Mouse (Mus musculus): ENCODE results near the gene Vmn2r8. TPM values are rescaled to one million over a fixed set of nuclear protein-coding genes. Genes with fewer than 3 reads are reported as not detected.
"Not testable (repeated sequence)": the region's sequence is repeated elsewhere in the genome, so short reads cannot be mapped to it uniquely, and the experiment has no call there.

Gene Vmn2r8
- total and polyA plus RNA-seq, 3 experiments, result not detected

DNA sequence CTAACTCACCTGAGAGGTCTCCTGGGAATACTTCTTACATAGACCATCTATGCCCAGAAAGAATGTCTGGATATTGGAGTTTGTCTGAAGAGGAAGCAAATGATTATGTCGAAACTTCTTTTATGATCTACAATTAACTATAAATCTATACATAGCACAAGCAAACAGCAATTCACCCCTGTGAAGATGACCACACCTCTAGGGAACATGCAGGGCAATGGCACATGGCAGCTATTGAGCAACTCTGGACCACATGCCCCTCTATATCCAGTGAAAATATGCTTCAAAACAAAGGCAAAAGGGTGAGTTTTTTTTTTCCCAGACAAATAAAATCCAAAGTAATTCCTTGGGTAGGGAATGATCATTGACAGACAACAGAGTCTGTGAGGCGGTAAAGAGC, 48.6 kb downstream of the Vmn2r8 start:
- no peaks in the 10 kb centered on the region for H3K79me2 ChIP-seq (replicated peaks; ENCODE audit: control insufficient read depth, extremely low read depth, insufficient read depth, poor library complexity, severe bottlenecking)
- no peak overlapping the region for H3K27ac ChIP-seq (ENCODE audit: insufficient read depth, low read depth)
- in situ Hi-C loops (cut with MboI; ENCODE audit: low pct_ligation_motif_present, low pct_unique_long_range_greater_than_20kb, low sequenced_read_pairs) (no loop called here), dilution Hi-C loops (cut with MboI; ENCODE audit: extremely low pct_ligation_motif_present, extremely low pct_unique_long_range_greater_than_20kb, low sequenced_read_pairs) (no loop called here)
- H3K4me1 ChIP-seq (ENCODE audit: control insufficient read depth in 1 of 2, insufficient read depth in 2 of 2), result no peaks in the 10 kb centered on the region
- no peak overlapping the region for H3K9ac ChIP-seq (ENCODE audit: insufficient read depth, low read depth)
- no peak overlapping the region for H3K4me3 ChIP-seq (replicated peaks in 1 of 3; ENCODE audit: low read depth in 2 of 3, low read length in 2 of 3, poor library complexity in 1 of 3)
- H3K9me3 ChIP-seq (replicated peaks; ENCODE audit: low read length), result no peaks in the 10 kb centered on the region
- no peak for TF ChIP-seq MEF2A (IDR thresholded peaks at IDR 0.05; ENCODE audit: borderline replicate concordance, low read depth, low read length)
- TF ChIP-seq CHD1 (IDR thresholded peaks at IDR 0.05; ENCODE audit: low read depth, low read length), result no peak
- no peak for TF ChIP-seq GABPA (IDR thresholded peaks at IDR 0.05; ENCODE audit: insufficient replicate concordance, low read depth, low read length)
- no peak for TF ChIP-seq HCFC1 (IDR thresholded peaks at IDR 0.05; ENCODE audit: low read depth, low read length)
- no peak for TF ChIP-seq SIN3A (IDR thresholded peaks at IDR 0.05; ENCODE audit: low read length)
- TF ChIP-seq CTCF (conservative IDR thresholded peaks at IDR 0.05 in 1 of 2, IDR thresholded peaks at IDR 0.05 in 1 of 2; ENCODE audit: low read depth in 2 of 2, low read length in 2 of 2), result no peak
- no peak for TF ChIP-seq PAX5 (IDR thresholded peaks at IDR 0.05; ENCODE audit: low read length)
- no peak for TF ChIP-seq JUN (IDR thresholded peaks at IDR 0.05; ENCODE audit: insufficient read depth, low read depth, low read length)
- TF ChIP-seq MAZ (IDR thresholded peaks at IDR 0.05; ENCODE audit: low read depth, low read length), result no peak
- no peak for TF ChIP-seq BHLHE40 (IDR thresholded peaks at IDR 0.05; ENCODE audit: low read depth, low read length)
- TF ChIP-seq USF2 (conservative IDR thresholded peaks at IDR 0.05; ENCODE audit: low read depth, low read length), result no peak
- TF ChIP-seq USF1 (IDR thresholded peaks at IDR 0.05; ENCODE audit: low read depth, low read length), result no peak
- no peaks in the 10 kb centered on the region for H3K36me3 ChIP-seq (replicated peaks in 1 of 2; ENCODE audit: control insufficient read depth in 1 of 2, insufficient read depth in 1 of 2, low read length in 1 of 2)
- no peak overlapping the region for H3K4me2 ChIP-seq (ENCODE audit: insufficient read depth, low read depth, poor library complexity, severe bottlenecking)
- DNase-seq (ENCODE audit: extremely low read depth), result no peak
- H3K27me3 ChIP-seq (replicated peaks), result no peaks in the 10 kb centered on the region

DNA sequence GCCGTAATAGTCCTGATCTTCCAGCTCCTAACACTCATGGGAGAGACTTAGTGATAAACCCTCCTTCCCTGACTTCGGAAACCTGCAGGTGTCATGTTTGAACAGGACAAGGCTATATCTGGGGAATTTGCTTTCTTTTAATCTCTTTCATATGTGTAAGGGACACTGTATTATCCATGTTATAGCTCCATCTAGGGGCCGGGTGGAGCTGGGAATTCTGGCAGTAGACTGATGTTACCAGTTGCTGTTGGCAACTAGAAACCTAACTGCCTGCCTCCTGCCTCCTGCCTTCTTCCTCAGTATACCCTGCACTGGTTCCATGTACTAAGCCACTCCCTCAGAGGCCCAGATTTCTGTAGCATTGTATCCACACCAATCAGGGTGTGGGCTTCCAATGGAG, 50.3 kb downstream of the Vmn2r8 start:
- H3K27me3 ChIP-seq (replicated peaks), result no peaks in the 10 kb centered on the region
- DNase-seq (ENCODE audit: extremely low read depth), result peak; percentile 8
- H3K4me2 ChIP-seq (ENCODE audit: insufficient read depth, low read depth, poor library complexity, severe bottlenecking), result no peak overlapping the region
- H3K9me3 ChIP-seq (replicated peaks; ENCODE audit: low read length), result no peaks in the 10 kb centered on the region
- no peak overlapping the region for H3K27ac ChIP-seq (ENCODE audit: insufficient read depth, low read depth)
- dilution Hi-C loops (cut with MboI; ENCODE audit: extremely low pct_ligation_motif_present, extremely low pct_unique_long_range_greater_than_20kb, low sequenced_read_pairs) (no loop called here), in situ Hi-C loops (cut with MboI; ENCODE audit: low pct_ligation_motif_present, low pct_unique_long_range_greater_than_20kb, low sequenced_read_pairs) (no loop called here)
- H3K4me1 ChIP-seq (ENCODE audit: control insufficient read depth in 1 of 2, insufficient read depth in 2 of 2), result no peaks in the 10 kb centered on the region
- H3K36me3 ChIP-seq (replicated peaks in 1 of 2; ENCODE audit: control insufficient read depth in 1 of 2, insufficient read depth in 1 of 2, low read length in 1 of 2), result no peaks in the 10 kb centered on the region
- peak; percentile 8 to 44; a peak in 2 of 4 replicates for TF ChIP-seq CTCF (conservative IDR thresholded peaks at IDR 0.05 in 1 of 2, IDR thresholded peaks at IDR 0.05 in 1 of 2; ENCODE audit: low read depth in 2 of 2, low read length in 2 of 2)
- no peak for TF ChIP-seq ZC3H11A (IDR thresholded peaks at IDR 0.05; ENCODE audit: low read depth, low read length)
- peak; percentile 35 for TF ChIP-seq RAD21 (IDR thresholded peaks at IDR 0.05; ENCODE audit: low read depth, low read length)
- no peaks in the 10 kb centered on the region for H3K79me2 ChIP-seq (replicated peaks; ENCODE audit: control insufficient read depth, extremely low read depth, insufficient read depth, poor library complexity, severe bottlenecking)
- H3K9ac ChIP-seq (ENCODE audit: insufficient read depth, low read depth), result no peak overlapping the region
- H3K4me3 ChIP-seq (replicated peaks in 1 of 3; ENCODE audit: low read depth in 2 of 3, low read length in 2 of 3, poor library complexity in 1 of 3), result no peak overlapping the region

DNA sequence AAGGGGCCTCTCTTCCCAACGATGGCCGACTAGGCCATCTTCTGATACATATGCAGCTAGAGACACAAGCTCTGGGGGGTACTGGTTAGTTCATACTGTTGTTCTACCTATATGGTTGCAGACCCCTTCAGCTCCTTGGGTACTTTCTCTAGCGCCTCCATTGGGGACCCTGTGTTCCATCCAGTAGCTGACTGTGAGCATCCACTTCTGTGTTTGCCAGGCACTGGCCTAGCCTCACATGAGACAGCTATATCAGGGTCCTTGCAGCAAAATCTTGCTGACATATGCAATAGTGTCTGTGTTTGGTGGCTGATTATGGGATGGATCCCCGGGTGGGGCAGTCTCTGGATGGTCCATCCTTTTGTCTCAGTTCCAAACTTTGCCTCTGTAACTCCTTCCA, 57.4 kb downstream of the Vmn2r8 start:
- DNase-seq (ENCODE audit: extremely low read depth); dilution Hi-C loops (cut with MboI; ENCODE audit: extremely low pct_ligation_motif_present, extremely low pct_unique_long_range_greater_than_20kb, low sequenced_read_pairs); H3K9ac ChIP-seq (ENCODE audit: insufficient read depth, low read depth); H3K4me3 ChIP-seq (replicated peaks in 1 of 3; ENCODE audit: low read depth in 2 of 3, low read length in 2 of 3, poor library complexity in 1 of 3); H3K9me3 ChIP-seq (replicated peaks; ENCODE audit: low read length); H3K4me2 ChIP-seq (ENCODE audit: insufficient read depth, low read depth, poor library complexity, severe bottlenecking); H3K27me3 ChIP-seq (replicated peaks); H3K4me1 ChIP-seq (ENCODE audit: control insufficient read depth in 1 of 2, insufficient read depth in 2 of 2); H3K36me3 ChIP-seq (replicated peaks in 1 of 2; ENCODE audit: control insufficient read depth in 1 of 2, insufficient read depth in 1 of 2, low read length in 1 of 2); H3K79me2 ChIP-seq (replicated peaks; ENCODE audit: control insufficient read depth, extremely low read depth, insufficient read depth, poor library complexity, severe bottlenecking); H3K27ac ChIP-seq (ENCODE audit: insufficient read depth, low read depth); in situ Hi-C loops (cut with MboI; ENCODE audit: low pct_ligation_motif_present, low pct_unique_long_range_greater_than_20kb, low sequenced_read_pairs): not testable (repeated sequence)

Data from CH12.LX (cell line).